Mouse (Mus musculus): ENCODE measurements around the gene Ttc7. TPM values are rescaled to one million over a fixed set of nuclear protein-coding genes. Genes with fewer than 3 reads are reported as not detected.

The Ttc7 gene
- polyA plus RNA-seq, 1 experiment from 2014 or later: 3.6 TPM

- WGBS: 86% methylated on average over 8 of the region's 8 CpGs
- no peak for TF ChIP-seq CTCF (IDR thresholded peaks at IDR 0.05; ENCODE audit: low read depth)
- no peaks in the 10 kb centered on the region for H3K27me3 ChIP-seq (ENCODE audit: insufficient read depth, low read length)
Measured at GRCm38 (mm10) chr17:87305065-87305464, 22.4 kb downstream of the Ttc7 start.

DNA sequence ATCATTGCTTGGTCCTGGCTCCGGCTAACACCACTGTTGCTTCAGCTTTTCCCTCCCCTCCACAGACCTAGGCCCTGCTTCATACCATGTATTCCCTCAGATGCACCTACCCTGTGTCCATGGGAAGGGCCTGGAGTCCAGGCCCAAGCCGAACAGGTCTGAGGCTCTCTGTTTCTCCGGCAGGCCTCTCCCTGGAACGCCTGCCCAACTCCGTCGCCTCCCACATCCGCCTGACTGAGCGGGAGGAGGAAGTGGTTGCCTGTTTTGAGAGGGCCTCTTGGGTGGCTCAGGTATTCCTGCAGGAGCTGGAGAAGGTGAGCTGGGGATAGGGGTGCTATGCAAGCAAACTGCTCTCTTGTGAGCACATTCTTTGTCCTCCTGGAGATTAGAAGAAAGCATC lies 24.1 kb downstream of the Ttc7 start:
- Histone ChIP-seq H3K4me2 (peak overlapping the region; percentile 11; the same call in 1 of the 2 replicates), H3K27ac (ENCODE audit: low read depth) (peak overlapping the region; percentile 58; the same call in 1 of the 2 replicates)
- DNase-seq: peak; percentile 40

More at GRCm38 (mm10) chr17:87305065-87305464, 22.4 kb downstream of the Ttc7 start:
- H3K4me1 ChIP-seq (ENCODE audit: insufficient read depth): no peaks in the 10 kb centered on the region
- H3K9me3 ChIP-seq (ENCODE audit: low read depth, low read length): no peaks in the 10 kb centered on the region
- H3K4me3 ChIP-seq (ENCODE audit: low read depth, low read length): no peak overlapping the region
- H3K36me3 ChIP-seq (ENCODE audit: insufficient read depth): no peaks in the 10 kb centered on the region
- no peak overlapping the region for H3K4me2 ChIP-seq
- no peak overlapping the region for H3K9ac ChIP-seq
- DNase-seq: no peak
- H3K27ac ChIP-seq (ENCODE audit: low read depth): no peak overlapping the region
- no peak for ATAC-seq (ENCODE audit: insufficient read depth)

DNA sequence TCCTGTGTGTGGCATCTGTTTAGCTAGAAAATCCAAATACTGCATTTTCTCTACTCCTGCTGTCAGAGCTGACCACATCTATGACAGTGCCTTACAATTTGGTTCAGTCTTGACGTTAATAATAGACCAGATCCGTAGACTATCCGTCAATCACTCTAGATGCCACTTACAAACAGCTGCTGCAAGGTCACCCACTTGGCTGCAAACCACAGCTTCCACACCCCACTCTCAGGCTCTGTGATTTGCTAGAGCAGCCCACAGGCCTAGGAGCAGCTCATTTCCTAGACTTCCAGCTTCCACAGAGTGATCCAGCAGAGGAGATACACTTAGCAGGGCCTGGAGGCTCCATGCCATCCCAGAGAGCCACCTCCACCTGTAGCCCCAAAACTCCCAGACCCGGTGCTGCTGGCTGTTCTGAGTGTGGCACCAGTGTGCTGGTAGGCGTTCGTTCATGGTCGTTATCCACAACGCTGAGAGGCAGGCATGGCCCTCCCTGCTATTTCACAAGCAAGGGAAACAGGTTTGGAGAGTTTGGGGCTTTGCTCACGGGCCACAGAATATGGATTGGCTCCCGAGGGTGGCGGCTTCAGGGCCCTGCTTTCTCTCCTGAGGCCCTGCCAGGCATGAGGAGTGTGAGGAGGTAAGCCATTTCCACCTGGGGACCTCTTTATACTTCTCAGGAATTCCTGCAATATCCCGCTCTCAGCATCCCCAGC lies 26.5 kb downstream of the Ttc7 start:
- H3K36me3 ChIP-seq (ENCODE audit: insufficient read depth): no peaks in the 10 kb centered on the region
- no peak for TF ChIP-seq CTCF (IDR thresholded peaks at IDR 0.05; ENCODE audit: low read depth)
- WGBS: 63% methylated on average over 12 of the region's 12 CpGs
- H3K4me3 ChIP-seq (ENCODE audit: low read depth, low read length): no peak overlapping the region
- H3K4me2 ChIP-seq: no peak overlapping the region
- H3K4me1 ChIP-seq (ENCODE audit: insufficient read depth): no peaks in the 10 kb centered on the region; the same call in 1 of the 2 replicates
- DNase-seq: no peak
- H3K27ac ChIP-seq (ENCODE audit: low read depth): no peak overlapping the region
- no peak overlapping the region for H3K9ac ChIP-seq
- H3K9me3 ChIP-seq (ENCODE audit: low read depth, low read length): no peaks in the 10 kb centered on the region
- no peak for ATAC-seq (ENCODE audit: insufficient read depth)
- no peaks in the 10 kb centered on the region for H3K27me3 ChIP-seq (ENCODE audit: insufficient read depth, low read length)

More for the DNA sequence above, 24.1 kb downstream of the Ttc7 start:
- no peak for TF ChIP-seq CTCF (IDR thresholded peaks at IDR 0.05; ENCODE audit: low read depth)
- Histone ChIP-seq H3K9ac (no peak overlapping the region), H3K4me3 (ENCODE audit: low read depth, low read length) (no peak overlapping the region), H3K9me3 (ENCODE audit: low read depth, low read length) (no peaks in the 10 kb centered on the region), H3K4me1 (ENCODE audit: insufficient read depth) (no peaks in the 10 kb centered on the region), H3K36me3 (ENCODE audit: insufficient read depth) (no peaks in the 10 kb centered on the region), H3K27me3 (ENCODE audit: insufficient read depth, low read length) (no peaks in the 10 kb centered on the region)
- WGBS: 60% methylated on average over 8 of the region's 8 CpGs
- ATAC-seq (ENCODE audit: insufficient read depth): no peak

- Histone ChIP-seq H3K9me3 (ENCODE audit: low read depth, low read length) (no peaks in the 10 kb centered on the region), H3K4me2 (no peak overlapping the region), H3K4me3 (ENCODE audit: low read depth, low read length) (no peak overlapping the region), H3K27ac (ENCODE audit: low read depth) (no peak overlapping the region), H3K4me1 (ENCODE audit: insufficient read depth) (no peaks in the 10 kb centered on the region; the same call in 1 of the 2 replicates), H3K36me3 (ENCODE audit: insufficient read depth) (no peaks in the 10 kb centered on the region), H3K27me3 (ENCODE audit: insufficient read depth, low read length) (no peaks in the 10 kb centered on the region), H3K9ac (no peak overlapping the region)
- TF ChIP-seq CTCF (IDR thresholded peaks at IDR 0.05; ENCODE audit: low read depth): no peak
- no peak for DNase-seq
- 83% methylated on average over 7 of the region's 7 CpGs for WGBS
- no peak for ATAC-seq (ENCODE audit: insufficient read depth)
Measured at GRCm38 (mm10) chr17:87310497-87310896, 27.8 kb downstream of the Ttc7 start.

- H3K4me3 ChIP-seq (ENCODE audit: low read depth, low read length): no peak overlapping the region
- H3K27me3 ChIP-seq (ENCODE audit: insufficient read depth, low read length): no peaks in the 10 kb centered on the region
- WGBS: 56% methylated on average over 12 of the region's 12 CpGs
- no peaks in the 10 kb centered on the region; the same call in 1 of the 2 replicates for H3K4me1 ChIP-seq (ENCODE audit: insufficient read depth)
- ATAC-seq (ENCODE audit: insufficient read depth) (no peak), DNase-seq (no peak)
- no peak overlapping the region for H3K27ac ChIP-seq (ENCODE audit: low read depth)
- no peak overlapping the region for H3K4me2 ChIP-seq
- TF ChIP-seq CTCF (IDR thresholded peaks at IDR 0.05; ENCODE audit: low read depth): no peak
- H3K9me3 ChIP-seq (ENCODE audit: low read depth, low read length): no peaks in the 10 kb centered on the region
- no peak overlapping the region for H3K9ac ChIP-seq
- H3K36me3 ChIP-seq (ENCODE audit: insufficient read depth): no peaks in the 10 kb centered on the region
Measured at GRCm38 (mm10) chr17:87312351-87312750, 29.7 kb downstream of the Ttc7 start.

DNA sequence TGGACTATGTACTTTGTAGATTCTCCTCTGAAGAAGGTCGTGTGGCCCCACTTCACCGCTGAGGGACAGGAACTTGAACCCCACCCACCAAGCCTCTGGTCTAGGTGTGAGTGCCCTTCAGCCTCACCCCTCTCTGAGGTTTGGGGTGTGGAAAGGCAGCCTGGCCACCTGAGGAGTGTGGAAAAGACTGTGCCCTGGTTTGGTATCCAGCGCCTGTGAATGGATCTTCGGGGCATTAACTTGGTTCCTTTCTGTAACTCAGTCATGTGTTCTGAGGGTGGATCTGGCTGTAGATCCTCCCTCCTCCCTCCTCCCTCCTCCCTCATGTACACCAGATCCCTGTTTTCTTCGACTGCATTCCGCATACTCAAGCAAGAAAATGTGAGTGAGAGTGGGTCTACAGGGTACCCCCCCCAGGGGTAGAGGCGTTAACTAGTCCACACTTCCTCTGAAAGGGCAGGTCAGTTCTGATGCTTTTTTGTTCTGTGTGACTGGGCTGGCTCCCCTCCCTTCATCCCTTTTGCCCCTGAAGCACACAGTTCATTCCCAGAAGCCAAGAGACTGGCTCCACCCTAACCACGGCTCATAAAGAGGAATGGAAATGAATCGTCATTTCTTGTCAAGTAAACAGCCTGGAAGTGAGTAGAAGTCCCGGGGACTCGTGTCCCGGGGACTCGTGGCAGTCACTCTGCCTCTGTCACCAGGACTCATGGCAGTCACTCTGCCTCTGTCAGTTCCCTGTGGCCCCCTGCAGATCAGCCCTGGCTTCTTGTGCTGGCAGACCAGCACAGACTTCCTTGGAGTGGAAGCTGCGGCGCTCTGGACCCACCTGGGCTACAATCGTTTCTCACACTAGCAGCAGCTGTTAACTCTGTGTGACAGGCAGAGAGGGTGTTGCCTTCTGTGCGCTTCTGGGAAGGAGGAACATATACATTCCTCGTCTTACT lies 30.5 kb downstream of the Ttc7 start:
- H3K27ac ChIP-seq (ENCODE audit: low read depth): 0 out of 2 replicates have a peak overlapping the region, but pooled peaks have one; percentile 32
- 33% methylated on average over 18 of the region's 18 CpGs for WGBS

GRCm38 (mm10) chr17:87314121-87314520 lies 31.4 kb downstream of the Ttc7 start:
- ATAC-seq (ENCODE audit: insufficient read depth): no peak
- TF ChIP-seq CTCF (IDR thresholded peaks at IDR 0.05; ENCODE audit: low read depth): no peak
- H3K9ac ChIP-seq: no peak overlapping the region
- H3K4me2 ChIP-seq: no peak overlapping the region
- no peaks in the 10 kb centered on the region for H3K27me3 ChIP-seq (ENCODE audit: insufficient read depth, low read length)
- WGBS: 71% methylated on average over 8 of the region's 8 CpGs
- no peaks in the 10 kb centered on the region for H3K36me3 ChIP-seq (ENCODE audit: insufficient read depth)
- H3K9me3 ChIP-seq (ENCODE audit: low read depth, low read length): no peaks in the 10 kb centered on the region
- no peak overlapping the region for H3K27ac ChIP-seq (ENCODE audit: low read depth)
- H3K4me3 ChIP-seq (ENCODE audit: low read depth, low read length): no peak overlapping the region
- DNase-seq: no peak
- no peaks in the 10 kb centered on the region; the same call in 1 of the 2 replicates for H3K4me1 ChIP-seq (ENCODE audit: insufficient read depth)

More for the DNA sequence above, 30.5 kb downstream of the Ttc7 start:
- H3K4me3 ChIP-seq (ENCODE audit: low read depth, low read length): no peak overlapping the region
- no peaks in the 10 kb centered on the region for H3K36me3 ChIP-seq (ENCODE audit: insufficient read depth)
- H3K9ac ChIP-seq: no peak overlapping the region
- no peak overlapping the region; the same call in 1 of the 2 replicates for H3K4me2 ChIP-seq
- ATAC-seq (ENCODE audit: insufficient read depth): no peak
- TF ChIP-seq CTCF (IDR thresholded peaks at IDR 0.05; ENCODE audit: low read depth): no peak
- no peaks in the 10 kb centered on the region for H3K27me3 ChIP-seq (ENCODE audit: insufficient read depth, low read length)
- H3K4me1 ChIP-seq (ENCODE audit: insufficient read depth): no peaks in the 10 kb centered on the region; the same call in 1 of the 2 replicates
- DNase-seq: no peak
- no peaks in the 10 kb centered on the region for H3K9me3 ChIP-seq (ENCODE audit: low read depth, low read length)

Data from lung, embryonic 14.5 days (tissue).